Mouse (Mus musculus) MEL (cell line): ENCODE measurements around the gene Cdpf1.

Source experiments
- MYC ChIP-seq: IDR thresholded peaks from 2 replicates; pipeline ENCODE4 v1.6.1; 2011; ENCODE audit warnings: low read depth, mild to moderate bottlenecking, low read length, improper control_type of control experiment, moderate library complexity
- NRF1 ChIP-seq: IDR thresholded peaks from 2 replicates; pipeline ENCODE4 v1.6.1; 2014; ENCODE audit warnings: low read depth, mild to moderate bottlenecking, inconsistent platforms, low read length, improper control_type of control experiment, moderate library complexity; ENCODE audit not compliant: poor library complexity, insufficient read depth, severe bottlenecking
- POLR2A ChIP-seq, 2 experiments: IDR thresholded peaks; 2 replicates each; pipeline ENCODE4 v1.6.1; 2011 to 2012; ENCODE audit warnings: low read length in 2 of 2, mild to moderate bottlenecking in 2 of 2, control low read depth in 1 of 2, improper control_type of control experiment in 1 of 2, low read depth in 1 of 2, moderate library complexity in 1 of 2; ENCODE audit not compliant: control insufficient read depth in 1 of 2, insufficient read depth in 1 of 2, poor library complexity in 1 of 2
- SIN3A ChIP-seq: IDR thresholded peaks from 2 replicates; pipeline ENCODE4 v1.6.1; 2012; ENCODE audit warnings: low read length, improper control_type of control experiment, inconsistent platforms
- SMC3 ChIP-seq: IDR thresholded peaks from 2 replicates; pipeline ENCODE4 v1.6.1; 2011; ENCODE audit warnings: low read depth, low read length, improper control_type of control experiment

DNA sequence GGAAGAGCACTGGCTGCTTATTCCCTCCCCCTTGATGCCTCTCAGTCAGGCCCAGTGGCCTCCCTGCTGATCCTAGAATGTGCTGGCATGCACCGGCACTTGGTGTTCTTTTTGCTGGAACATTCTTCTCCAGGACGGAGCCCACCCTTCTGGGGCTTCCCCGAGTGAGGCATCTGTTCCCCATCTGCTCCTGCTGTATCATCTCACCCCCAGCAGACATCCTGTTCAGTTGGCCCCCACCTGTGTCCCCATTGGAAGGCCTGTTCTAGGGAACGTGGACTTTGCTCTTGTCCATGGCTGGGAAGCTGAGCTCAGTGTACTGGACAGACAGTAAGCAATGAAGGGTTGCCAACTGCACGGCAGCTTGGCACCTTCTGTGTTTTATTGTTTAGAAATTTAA, 34.7 kb downstream of the Cdpf1 start:
- TF ChIP-seq SMC3 (no peak), NRF1 (no peak), SIN3A (no peak), POLR2A (IDR thresholded peaks at IDR 0.05; ENCODE audit: control insufficient read depth in 1 of 2, insufficient read depth in 1 of 2, low read depth in 1 of 2, low read length in 2 of 2, poor library complexity in 1 of 2) (no peak), MYC (no peak)
